Comparison of ENCODE assay signal across 8 mouse cellular contexts in the genomic region with DNA sequence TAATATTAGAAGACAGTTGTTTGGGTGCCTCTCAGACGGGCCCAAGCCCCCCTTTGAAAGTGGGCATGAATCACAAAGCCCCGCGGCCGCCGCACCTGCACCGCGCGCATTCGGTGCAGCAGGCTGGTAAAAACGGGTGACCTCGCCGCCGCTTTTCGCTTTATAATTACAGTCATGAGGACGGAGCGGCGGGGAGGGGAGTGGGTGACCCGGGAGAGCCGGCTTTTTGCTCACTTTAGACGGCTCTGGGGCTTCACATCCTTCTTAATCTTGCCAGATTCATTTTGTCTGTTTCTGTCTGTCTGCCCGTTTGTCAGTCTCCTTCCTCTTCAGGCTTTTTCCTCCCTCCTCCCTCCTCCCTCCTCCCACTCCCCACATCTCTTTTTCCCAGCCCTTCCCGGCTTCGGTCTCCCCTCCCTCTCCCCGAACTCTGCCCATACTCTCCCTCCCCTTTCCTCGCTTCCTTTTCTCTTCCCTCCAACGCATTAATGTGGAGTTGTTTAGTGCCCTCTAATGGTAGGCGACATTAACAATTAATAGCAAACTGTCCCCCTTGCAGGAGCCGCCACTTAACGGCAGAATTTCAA. TPM values are rescaled to one million over a fixed set of nuclear protein-coding genes. Genes with fewer than 3 reads are reported as not detected.
A peak's percentile ranks its signal among the peaks of the same experiment; 100 is the strongest.
DNase-seq lines count a peak whose midpoint lies in the region; ATAC-seq and TF ChIP-seq lines count a peak whose summit lies in the region.

No protein-coding gene starts in this region.

- peak overlapping the region; percentile 82 for H3K27ac ChIP-seq in forebrain, embryonic 11.5 days (ENCODE audit: low read depth, low read length)
- H3K27ac ChIP-seq in hindbrain, embryonic 13.5 days, result no peak overlapping the region
- H3K27ac ChIP-seq in liver, embryonic 11.5 days (ENCODE audit: low read depth, low read length), result no peak overlapping the region

- 0% methylated on average over 29 of the region's 29 CpGs for WGBS in forebrain, embryonic 11.5 days
- WGBS in hindbrain, embryonic 13.5 days, result under 1% methylated on average over 29 of the region's 29 CpGs
- WGBS in liver, embryonic 11.5 days, result under 1% methylated on average over 29 of the region's 29 CpGs

- H3K9ac ChIP-seq in forebrain, embryonic 11.5 days (ENCODE audit: low read length), result peak overlapping the region; percentile 39
- H3K9ac ChIP-seq in hindbrain, embryonic 13.5 days, result peak overlapping the region; percentile 59; the same call in 1 of the 2 replicates
- no peak overlapping the region for H3K9ac ChIP-seq in liver, embryonic 11.5 days (ENCODE audit: low read depth, low read length)

- H3K4me3 ChIP-seq in forebrain, embryonic 11.5 days (ENCODE audit: low read depth, low read length), result peak overlapping the region; percentile 54
- peak overlapping the region; percentile 58 for H3K4me3 ChIP-seq in hindbrain, embryonic 13.5 days
- peak overlapping the region; percentile 57 for H3K4me3 ChIP-seq in liver, embryonic 11.5 days (ENCODE audit: low read depth, low read length)
- H3K4me3 ChIP-seq in myocyte, result peak overlapping the region; percentile 86

- H3K4me2 ChIP-seq in forebrain, embryonic 11.5 days (ENCODE audit: low read depth, low read length, severe bottlenecking), result peak overlapping the region; percentile 90
- H3K4me2 ChIP-seq in hindbrain, embryonic 13.5 days, result peak overlapping the region; percentile 98
- H3K4me2 ChIP-seq in liver, embryonic 11.5 days, result peak overlapping the region; percentile 75
- peak overlapping the region; percentile 73 for H3K4me2 ChIP-seq in myocyte (ENCODE audit: low read depth)

- peaks cover 16% of the 10 kb centered on the region for H3K27me3 ChIP-seq in forebrain, embryonic 11.5 days (ENCODE audit: control insufficient read depth, insufficient read depth, low read length)
- H3K27me3 ChIP-seq in hindbrain, embryonic 13.5 days, result peaks cover 43% of the 10 kb centered on the region
- H3K27me3 ChIP-seq in liver, embryonic 11.5 days (replicated peaks; ENCODE audit: control insufficient read depth, insufficient read depth, low read length), result peaks cover 59% of the 10 kb centered on the region
- H3K27me3 ChIP-seq in myocyte (ENCODE audit: control insufficient read depth, insufficient read depth, insufficient read length), result no peaks in the 10 kb centered on the region

- no peaks in the 10 kb centered on the region for H3K9me3 ChIP-seq in forebrain, embryonic 11.5 days (ENCODE audit: control insufficient read depth, low read length)
- no peaks in the 10 kb centered on the region for H3K9me3 ChIP-seq in hindbrain, embryonic 13.5 days
- H3K9me3 ChIP-seq in liver, embryonic 11.5 days (ENCODE audit: control insufficient read depth, low read length), result no peaks in the 10 kb centered on the region

- TF ChIP-seq POLR2A in myocyte (IDR thresholded peaks at IDR 0.05; ENCODE audit: insufficient read length, low read depth), result peak; percentile 17

- ATAC-seq in cerebellum, adult (ENCODE audit: insufficient number of reproducible peaks, low FRiP score, low TSS enrichment), result 0 out of 2 replicates have a peak, but pooled peaks have one; percentile 47
- peak; percentile 66 for ATAC-seq in forebrain, embryonic 11.5 days (replicated peaks; ENCODE audit: low FRiP score)
- peak; percentile 51 for ATAC-seq in hindbrain, embryonic 13.5 days (ENCODE audit: low FRiP score)
- ATAC-seq in liver, embryonic 11.5 days (replicated peaks; ENCODE audit: low FRiP score), result 0 out of 2 replicates have a peak, but pooled peaks have one; percentile 25

- no peaks in the 10 kb centered on the region for H3K36me3 ChIP-seq in forebrain, embryonic 11.5 days (ENCODE audit: control insufficient read depth, insufficient read depth, low read length)
- no peaks in the 10 kb centered on the region for H3K36me3 ChIP-seq in hindbrain, embryonic 13.5 days
- no peaks in the 10 kb centered on the region for H3K36me3 ChIP-seq in liver, embryonic 11.5 days (ENCODE audit: control insufficient read depth, insufficient read depth, low read length)
- H3K36me3 ChIP-seq in myocyte (ENCODE audit: control insufficient read depth, insufficient read depth), result no peaks in the 10 kb centered on the region

- H3ac ChIP-seq in myocyte (ENCODE audit: control insufficient read depth, insufficient read length), result no peak overlapping the region

- no peaks in the 10 kb centered on the region for H3K79me2 ChIP-seq in myocyte (ENCODE audit: control insufficient read depth, insufficient read depth)

- no peak for DNase-seq in cerebellum, adult 11 months
- DNase-seq in adrenal gland, postnatal 25 days, result peak; percentile 9
- peak; percentile 86 for DNase-seq in forebrain, embryonic 11.5 days (ENCODE audit: low spot score)
- peak; percentile 52 for DNase-seq in liver, embryonic 11.5 days (ENCODE audit: low spot score)
- no peak for DNase-seq in frontal cortex, postnatal 25 days (ENCODE audit: low spot score in 2 of 2)

- H3K4me1 ChIP-seq in forebrain, embryonic 11.5 days (replicated peaks; ENCODE audit: control insufficient read depth, insufficient read depth, low read length), result peaks cover 7% of the 10 kb centered on the region
- H3K4me1 ChIP-seq in hindbrain, embryonic 13.5 days (replicated peaks), result peaks cover 45% of the 10 kb centered on the region
- no peaks in the 10 kb centered on the region for H3K4me1 ChIP-seq in liver, embryonic 11.5 days (replicated peaks; ENCODE audit: control insufficient read depth, insufficient read depth, low read length)

TF ChIP-seq in myocyte, 11 proteins besides CTCF, POLR2A, EP300 and RAD21:
- no peak for TF ChIP-seq CEBPB (IDR thresholded peaks at IDR 0.05; ENCODE audit: insufficient read depth, poor library complexity, severe bottlenecking)
- peak in 1 of 3 experiments; percentile 74 for TF ChIP-seq MYOD1 (IDR thresholded peaks at IDR 0.05; ENCODE audit: control insufficient read depth in 1 of 3, insufficient read length in 2 of 3, low read depth in 2 of 3)
- peak; percentile 15 to 65 (median 57) for TF ChIP-seq MYOG (IDR thresholded peaks at IDR 0.05; ENCODE audit: control insufficient read depth in 1 of 3, insufficient read depth in 1 of 3, insufficient read length in 2 of 3, low read depth in 2 of 3)

RNA-seq across cellular contexts. Expression of a gene that starts 1.6 kb away (rescaled TPM):
- 5.6 and 7.6 TPM in 2 replicates for total RNA-seq in adrenal gland, postnatal 25 days (2021)
- 27.7 and 33.7 TPM in 2 replicates for polyA plus RNA-seq in forebrain, embryonic 11.5 days (2014; fragmentation: Nextera tagmentation; extraction: Ambion mirVana)
- 6.0 and 7.0 TPM in 2 replicates for polyA plus RNA-seq in hindbrain, embryonic 13.5 days (2015; fragmentation: Nextera tagmentation; extraction: Ambion mirVana)
- polyA plus RNA-seq in liver, embryonic 11.5 days (2014; fragmentation: Nextera tagmentation; extraction: Ambion mirVana), result 16.5 and 19.5 TPM in 2 replicates
- 119 TPM for polyA plus RNA-seq in myocyte (2012; fragmentation: generic; extraction: Trizol)

Comparison
In these comparisons a context has a peak if more than half of its experiments do, and no peak if none do; other contexts are left out.
1. DNase-seq: peak in adrenal gland, postnatal 25 days (single experiment), forebrain, embryonic 11.5 days (single experiment) and liver, embryonic 11.5 days (single experiment); none in cerebellum, adult 11 months (single experiment) and frontal cortex, postnatal 25 days (0 of 2).
2. Peak in every context shown above with its lines, with median percentiles within 50 percentile points of each other: ATAC-seq, H3K4me2 ChIP-seq and H3K4me3 ChIP-seq.